Comparison of ENCODE assay signal across 12 mouse cellular contexts in genomic region chr5:34205788-34206187, GRCm38 (mm10). TPM values are rescaled to one million over a fixed set of nuclear protein-coding genes. Genes with fewer than 3 reads are reported as not detected.
"Had no signal": no experiment of that assay in that cellular context is flagged by ENCODE, and none has a peak within 500 bp of the region (broad histone marks: within the 10 kb centered on the region; RNA-seq: fewer than 3 reads in every experiment).

No protein-coding gene starts in this region.

- H3K4me1 ChIP-seq: limb, embryonic 13.5 days; neural tube, embryonic 12.5 days had no signal

- H3K36me3 ChIP-seq: limb, embryonic 13.5 days; midbrain, embryonic 10.5 days; neural tube, embryonic 12.5 days had no signal

- H3K9me3 ChIP-seq: limb, embryonic 13.5 days; midbrain, embryonic 10.5 days; neural tube, embryonic 12.5 days had no signal

- DNase-seq: kidney, postnatal 10 days; left cerebral cortex, postnatal 4 days; lung, adult 18-20 months; midbrain, embryonic 14.5 days; right cerebral cortex, postnatal 4 days; spleen, adult 18-20 months had no signal

- H3K4me3 ChIP-seq: limb, embryonic 13.5 days; midbrain, embryonic 10.5 days; myocyte; neural tube, embryonic 12.5 days had no signal

- H3K27ac ChIP-seq: limb, embryonic 13.5 days; liver, embryonic 14.5 days; midbrain, embryonic 10.5 days; neural tube, embryonic 12.5 days had no signal

- H3K27me3 ChIP-seq: limb, embryonic 13.5 days; neural tube, embryonic 12.5 days had no signal

RNA-seq across cellular contexts. Expression of gene Poln, which starts 36.5 kb away (rescaled TPM):
- total RNA-seq: liver, adult 2 months had no signal
- polyA plus RNA-seq: liver, adult 2 months had no signal
